Mouse (Mus musculus) kidney, embryonic 15.5 days (tissue): ENCODE data around the gene Mup6. TPM values are rescaled to one million over a fixed set of nuclear protein-coding genes. Genes with fewer than 3 reads are reported as not detected.
"Not testable (repeated sequence)": the region's sequence is repeated elsewhere in the genome, so short reads cannot be mapped to it uniquely, and the experiment has no call there.

Experiments
- ATAC-seq: fragments of 200-750 bp; cut with Nextera tagmentation; replicated peaks from 2 replicates; pipeline ENCODE4 v1.8.0; 2017; ENCODE audit warnings: moderate TSS enrichment; ENCODE audit not compliant: low FRiP score
- H3K27ac ChIP-seq: fragments of 300-500 bp; sonication (generic); 2 replicates; pipeline ENCODE4 v1.5.1; 2015; ENCODE audit warnings: mild to moderate bottlenecking, inconsistent platforms
- H3K27me3 ChIP-seq: fragments of 300-500 bp; sonication (generic); 2 replicates; pipeline ENCODE4 v1.6.1; 2015; ENCODE audit warnings: inconsistent platforms
- H3K36me3 ChIP-seq: fragments of 300-500 bp; sonication (generic); 2 replicates; pipeline ENCODE4 v1.6.1; 2015; ENCODE audit warnings: inconsistent platforms
- H3K4me1 ChIP-seq: fragments of 300-500 bp; sonication (generic); 2 replicates; pipeline ENCODE4 v1.6.1; 2015; ENCODE audit warnings: inconsistent platforms
- H3K4me2 ChIP-seq: fragments of 300-500 bp; sonication (generic); 2 replicates; pipeline ENCODE4 v1.6.1; 2015; ENCODE audit warnings: moderate library complexity, mild to moderate bottlenecking, inconsistent platforms
- H3K4me3 ChIP-seq: fragments of 300-500 bp; sonication (generic); replicated peaks from 2 replicates; pipeline ENCODE4 v1.5.1; 2015; ENCODE audit warnings: mild to moderate bottlenecking, inconsistent platforms
- H3K9ac ChIP-seq: fragments of 300-500 bp; sonication (generic); 2 replicates; pipeline ENCODE4 v1.6.1; 2015; ENCODE audit warnings: mild to moderate bottlenecking, inconsistent platforms
- H3K9me3 ChIP-seq: fragments of 300-500 bp; sonication (generic); replicated peaks from 2 replicates; pipeline ENCODE4 v1.6.1; 2016; ENCODE audit warnings: inconsistent platforms
- WGBS: fragments of 180-500 bp; shearing (Covaris S2); methylation state at CpG from one replicate; pipeline ENCODE4 v1.1.7; 2015; ENCODE audit warnings: mixed read lengths; 5-methylcytosine and 5-hydroxymethylcytosine counted together
- polyA plus RNA-seq: library from polyadenylated mRNA; unstranded; fragments of >200 nt; fragmentation: Nextera tagmentation; extraction: Ambion mirVana; gene quantifications from 2 replicates; pipeline ENCODE4 v1.2.1, GENCODE M21; 2015

Gene Mup6
- not detected in 2 replicates for polyA plus RNA-seq

- ATAC-seq, result no peak
- Histone ChIP-seq H3K36me3 (no peaks in the 10 kb centered on the region), H3K4me3 (no peak within 1 kb of the TSS), H3K9ac (no peak within 1 kb of the TSS), H3K27me3 (no peaks in the 10 kb centered on the region), H3K4me1 (no peaks in the 10 kb centered on the region), H3K27ac (no peak within 1 kb of the TSS), H3K4me2 (no peak within 1 kb of the TSS), H3K9me3 (no peaks in the 10 kb centered on the region)
- WGBS, result 41% methylated on average over 3 of the region's 3 CpGs
These were observed at the start of gene Mup6 for GRCm38 (mm10) chr4:59963405-59964344. Mup6 (plus strand) TSS chr4:59964294.

GRCm38 (mm10) chr4:59914608-59915403 is 49.3 kb upstream of the Mup6 start, which contains the start of gene Slc46a2:
Slc46a2 (minus strand) TSS chr4:59915056.
- Histone ChIP-seq H3K9ac (no peak within 1 kb of the TSS), H3K4me3 (peak within 1 kb of the TSS; percentile 17; the same call in 1 of the 2 replicates), H3K4me1 (peaks cover 11% of the 10 kb centered on the region), H3K36me3 (no peaks in the 10 kb centered on the region), H3K27me3 (peaks cover 21% of the 10 kb centered on the region), H3K4me2 (peak within 1 kb of the TSS; percentile 49), H3K9me3 (no peaks in the 10 kb centered on the region), H3K27ac (no peak within 1 kb of the TSS)
- 10% methylated on average over 22 of the region's 22 CpGs for WGBS
- peak; percentile 66 for ATAC-seq

DNA sequence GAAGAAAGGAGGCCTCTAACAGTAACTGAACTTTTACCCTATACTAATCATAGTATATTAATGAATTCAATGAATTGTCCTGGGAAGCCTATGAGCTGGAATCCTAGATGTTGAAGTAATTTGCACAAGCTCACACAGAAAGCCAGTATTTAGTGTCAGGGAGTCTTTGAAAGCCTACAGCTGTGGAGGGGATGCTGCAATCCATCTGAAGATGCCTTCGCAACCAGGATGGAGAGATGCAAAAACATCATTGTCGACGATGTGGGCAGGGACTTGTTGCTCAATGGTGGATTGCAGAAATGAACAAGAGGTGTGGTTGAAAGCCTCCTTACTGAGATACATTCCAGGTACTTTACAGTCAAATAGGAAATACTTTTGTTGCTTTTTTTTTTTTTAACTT is 46.1 kb upstream of the Mup6 start:
- ATAC-seq, result no peak
- 86% methylated on average over 3 of the region's 3 CpGs for WGBS
- Histone ChIP-seq H3K4me3 (no peak overlapping the region), H3K9me3 (no peaks in the 10 kb centered on the region), H3K9ac (no peak overlapping the region), H3K27me3 (peaks cover 21% of the 10 kb centered on the region), H3K4me2 (no peak overlapping the region), H3K4me1 (peaks cover 11% of the 10 kb centered on the region), H3K27ac (no peak overlapping the region), H3K36me3 (no peaks in the 10 kb centered on the region)

DNA sequence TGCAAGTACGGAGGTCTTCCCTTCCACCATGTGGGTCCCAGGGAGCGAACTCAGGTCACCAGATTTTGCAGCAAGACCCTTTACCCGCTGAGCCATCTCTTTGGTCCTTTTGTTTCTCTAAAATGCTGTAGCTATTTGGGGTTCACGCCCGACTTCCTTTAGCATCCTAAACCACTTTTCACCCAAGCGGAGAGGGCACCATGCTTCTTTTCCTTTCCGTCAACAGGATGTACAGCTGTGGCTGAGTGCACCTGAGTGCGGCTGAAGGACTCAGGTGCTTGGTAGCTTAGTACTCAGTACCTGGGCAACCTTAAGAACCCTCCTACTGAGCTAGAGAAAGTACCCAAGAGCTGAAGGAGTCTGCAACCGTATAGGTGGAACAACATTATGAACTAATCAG is 39.0 kb upstream of the Mup6 start:
- no peaks in the 10 kb centered on the region for H3K27me3 ChIP-seq
- H3K4me3 ChIP-seq, result no peak overlapping the region
- no peak overlapping the region for H3K9ac ChIP-seq
- no peaks in the 10 kb centered on the region for H3K4me1 ChIP-seq
- no peaks in the 10 kb centered on the region for H3K36me3 ChIP-seq
- H3K4me2 ChIP-seq, result no peak overlapping the region
- 82% methylated on average over 9 of the region's 9 CpGs for WGBS
- no peak overlapping the region for H3K27ac ChIP-seq
- no peak for ATAC-seq
- H3K9me3 ChIP-seq, result no peaks in the 10 kb centered on the region

DNA sequence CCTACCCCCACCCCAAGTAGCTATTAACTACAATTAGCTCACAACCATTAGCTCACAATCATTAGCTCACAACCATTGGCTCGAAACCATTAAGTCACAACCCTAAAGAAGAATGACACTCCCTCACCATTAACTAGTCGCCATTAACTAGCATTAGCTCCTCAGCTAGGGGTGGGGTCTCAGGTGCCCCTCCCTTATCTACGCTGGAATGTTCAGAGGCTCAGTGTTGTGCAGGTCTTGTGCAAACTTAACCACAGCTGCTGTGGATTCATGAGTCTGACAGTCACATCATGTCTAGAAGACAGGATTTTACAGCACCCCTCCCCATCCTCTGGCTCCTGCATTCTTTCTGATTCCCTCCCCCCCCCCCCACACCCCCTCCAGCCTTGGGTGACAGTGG is 36.4 kb upstream of the Mup6 start:
- Histone ChIP-seq H3K36me3 (no peaks in the 10 kb centered on the region), H3K27ac (no peak overlapping the region), H3K4me1 (no peaks in the 10 kb centered on the region), H3K9me3 (no peaks in the 10 kb centered on the region), H3K9ac (no peak overlapping the region), H3K4me3 (no peak overlapping the region), H3K4me2 (no peak overlapping the region), H3K27me3 (no peaks in the 10 kb centered on the region)
- ATAC-seq, result 0 out of 2 replicates have a peak, but pooled peaks have one; percentile 33
- WGBS, result 65% methylated on average over 3 of the region's 3 CpGs

GRCm38 (mm10) chr4:59928347-59928746 is 35.7 kb upstream of the Mup6 start:
- ATAC-seq, result peak; percentile 73; the same call in 1 of the 2 replicates
- H3K4me3 ChIP-seq, result no peak overlapping the region
- 25% methylated on average over 6 of the region's 6 CpGs for WGBS
- no peaks in the 10 kb centered on the region for H3K4me1 ChIP-seq
- H3K4me2 ChIP-seq, result no peak overlapping the region
- no peaks in the 10 kb centered on the region for H3K36me3 ChIP-seq
- H3K27ac ChIP-seq, result no peak overlapping the region
- no peaks in the 10 kb centered on the region for H3K9me3 ChIP-seq
- H3K9ac ChIP-seq, result no peak overlapping the region
- no peaks in the 10 kb centered on the region for H3K27me3 ChIP-seq

GRCm38 (mm10) chr4:59932505-59933281 is 31.4 kb upstream of the Mup6 start:
- H3K36me3 ChIP-seq, result no peaks in the 10 kb centered on the region
- no peak overlapping the region for H3K27ac ChIP-seq
- no peaks in the 10 kb centered on the region for H3K27me3 ChIP-seq
- H3K9me3 ChIP-seq, result no peaks in the 10 kb centered on the region
- H3K4me3 ChIP-seq, result no peak overlapping the region
- 51% methylated on average over 6 of the region's 6 CpGs for WGBS
- H3K9ac ChIP-seq, result no peak overlapping the region
- H3K4me1 ChIP-seq, result no peaks in the 10 kb centered on the region
- no peak overlapping the region for H3K4me2 ChIP-seq
- ATAC-seq, result peak; percentile 88

- 43% methylated on average over 2 of the region's 2 CpGs for WGBS
- H3K27ac ChIP-seq, result no peak overlapping the region
- no peaks in the 10 kb centered on the region for H3K27me3 ChIP-seq
- H3K4me3 ChIP-seq, result no peak overlapping the region
- 0 out of 2 replicates have a peak, but pooled peaks have one; percentile 52 for ATAC-seq
- no peak overlapping the region for H3K9ac ChIP-seq
- H3K9me3 ChIP-seq, result no peaks in the 10 kb centered on the region
- no peaks in the 10 kb centered on the region for H3K36me3 ChIP-seq
- H3K4me1 ChIP-seq, result no peaks in the 10 kb centered on the region
- H3K4me2 ChIP-seq, result no peak overlapping the region
These were observed 26.6 kb upstream of the Mup6 start for GRCm38 (mm10) chr4:59937543-59937942.

DNA sequence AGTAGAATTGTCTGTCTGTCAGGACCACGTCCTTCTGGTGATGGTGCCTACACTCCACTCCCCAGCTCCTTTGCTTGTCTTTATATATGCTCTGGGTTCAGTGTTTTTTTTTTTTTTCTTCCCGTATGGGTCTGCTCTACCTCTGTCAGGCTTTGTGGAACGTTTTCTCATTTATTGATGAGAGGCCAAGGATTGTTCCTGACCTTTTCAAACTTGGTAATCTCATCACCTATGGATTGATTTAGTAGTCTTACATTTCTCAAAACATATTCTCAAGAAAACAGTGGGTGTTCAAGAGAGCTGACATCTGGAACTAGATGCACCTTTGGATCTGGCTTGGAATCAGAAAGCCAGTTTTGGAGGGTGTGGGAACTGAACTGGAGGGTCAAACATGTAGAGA is 3.5 kb upstream of the Mup6 start, which contains the start of gene Mup4:
Gene Mup4 (minus strand): TSS at position 101 of the 400 bp plus-strand sequence.
- no peaks in the 10 kb centered on the region for H3K4me1 ChIP-seq
- 74% methylated on average over 3 of the region's 3 CpGs for WGBS
- H3K4me3 ChIP-seq, result no peak within 1 kb of the TSS
- H3K27me3 ChIP-seq, result no peaks in the 10 kb centered on the region
- no peaks in the 10 kb centered on the region for H3K36me3 ChIP-seq
- no peaks in the 10 kb centered on the region for H3K9me3 ChIP-seq
- ATAC-seq, result no peak
- no peak within 1 kb of the TSS for H3K27ac ChIP-seq
- H3K4me2 ChIP-seq, result no peak within 1 kb of the TSS
- no peak within 1 kb of the TSS for H3K9ac ChIP-seq

DNA sequence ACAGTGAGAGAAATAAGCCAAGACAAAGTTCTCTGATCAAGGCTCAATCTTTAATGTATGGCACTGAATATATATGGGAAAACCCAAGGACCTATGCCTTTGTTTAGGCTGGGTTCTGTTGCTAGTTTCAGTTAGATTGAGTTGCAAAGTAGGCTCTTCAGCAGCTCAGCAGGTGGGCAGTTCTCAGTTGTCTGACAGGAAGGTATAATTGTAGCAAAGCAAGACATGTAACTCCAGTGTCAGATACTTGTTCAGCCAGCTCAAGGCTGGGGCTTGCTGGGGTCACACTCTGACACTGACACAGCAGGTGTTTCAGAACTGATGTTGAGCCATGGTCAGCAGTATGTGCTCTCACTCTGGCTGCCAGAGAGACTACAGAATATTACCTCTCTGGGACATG is 33.8 kb downstream of the Mup6 start:
- H3K27ac ChIP-seq, H3K27me3 ChIP-seq, H3K9me3 ChIP-seq, ATAC-seq, H3K9ac ChIP-seq, H3K4me2 ChIP-seq, H3K4me3 ChIP-seq, H3K36me3 ChIP-seq, H3K4me1 ChIP-seq: not testable (repeated sequence)

DNA sequence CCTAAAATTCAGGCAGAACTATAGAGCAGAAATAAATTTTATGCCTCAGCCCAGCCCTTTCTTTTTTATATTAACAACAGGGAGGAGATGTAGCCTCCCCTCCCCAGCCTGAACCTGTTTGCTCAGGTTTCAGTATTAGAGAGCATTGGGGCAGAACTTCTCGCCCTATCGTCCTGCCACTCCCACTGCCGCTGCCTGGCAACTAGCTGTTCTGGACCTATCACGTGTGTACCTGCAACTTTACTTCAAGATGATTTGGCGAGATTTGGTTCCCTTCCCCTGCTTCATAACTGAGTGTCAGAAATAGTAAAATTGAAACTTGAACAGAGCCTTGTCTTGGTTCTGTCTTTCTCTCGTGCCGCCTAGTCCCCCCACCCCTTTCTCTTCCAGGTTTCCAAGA is 56.0 kb downstream of the Mup6 start:
- H3K4me3 ChIP-seq, H3K4me2 ChIP-seq, H3K27me3 ChIP-seq, H3K9me3 ChIP-seq, H3K4me1 ChIP-seq, H3K36me3 ChIP-seq, H3K9ac ChIP-seq, ATAC-seq, H3K27ac ChIP-seq: not testable (repeated sequence)
- 80% methylated on average over 7 of the region's 7 CpGs for WGBS
